Mouse (Mus musculus): ENCODE data around the gene Fam19a3.

DNA sequence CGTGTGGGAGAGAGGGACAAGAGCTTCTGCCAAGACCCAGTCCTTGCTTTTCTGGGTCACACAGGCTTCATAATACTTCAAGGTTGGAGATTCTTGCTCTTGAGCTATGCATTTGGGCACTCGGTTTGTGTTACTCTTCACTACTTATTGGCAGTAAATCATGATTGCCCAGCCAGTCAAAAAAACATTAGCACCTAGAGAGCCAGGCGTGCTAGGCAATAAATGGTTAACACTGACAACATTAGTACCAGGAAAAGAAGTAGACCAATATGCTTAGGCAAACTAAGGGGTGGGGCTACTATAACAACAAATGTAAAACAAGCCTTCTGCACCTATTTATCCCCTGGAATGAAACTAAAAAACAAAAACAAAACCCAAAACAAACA is 37.1 kb upstream of the Fam19a3 start:
- TF ChIP-seq POLR2A (IDR thresholded peaks at IDR 0.05; ENCODE audit: low read depth, low read length) (no peak), CTCF (IDR thresholded peaks at IDR 0.05; ENCODE audit: extremely low read depth, insufficient read length, insufficient replicate concordance, low read depth, low read length) (no peak)
